Mouse (Mus musculus) forebrain, embryonic 13.5 days (tissue): ENCODE data around the gene Thap4. TPM values are rescaled to one million over a fixed set of nuclear protein-coding genes. Genes with fewer than 3 reads are reported as not detected.

Experiments used
- ATAC-seq: fragments of 200-750 bp; cut with Nextera tagmentation; 2 replicates; pipeline ENCODE4 v1.8.0; 2017
- H3K27ac ChIP-seq: fragments of 300-500 bp; sonication (generic); 2 replicates; pipeline ENCODE4 v1.5.1; 2015; ENCODE audit warnings: inconsistent platforms, mild to moderate bottlenecking, moderate library complexity
- H3K27me3 ChIP-seq: fragments of 300-500 bp; sonication (generic); 2 replicates; pipeline ENCODE4 v1.6.1; 2015; ENCODE audit warnings: mild to moderate bottlenecking, inconsistent platforms
- H3K36me3 ChIP-seq: fragments of 300-500 bp; sonication (generic); 2 replicates; pipeline ENCODE4 v1.6.1; 2015; ENCODE audit warnings: mild to moderate bottlenecking, inconsistent platforms; ENCODE audit not compliant: poor library complexity, severe bottlenecking
- H3K4me1 ChIP-seq: fragments of 300-500 bp; sonication (generic); 2 replicates; pipeline ENCODE4 v1.6.1; 2015; ENCODE audit warnings: inconsistent platforms
- H3K4me2 ChIP-seq: fragments of 300-500 bp; sonication (generic); 2 replicates; pipeline ENCODE4 v1.6.1; 2015; ENCODE audit warnings: inconsistent platforms, mild to moderate bottlenecking, moderate library complexity
- H3K4me3 ChIP-seq: fragments of 300-500 bp; sonication (generic); 2 replicates; pipeline ENCODE4 v1.5.1; 2015; ENCODE audit warnings: mild to moderate bottlenecking, inconsistent platforms
- H3K9ac ChIP-seq: fragments of 300-500 bp; sonication (generic); 2 replicates; pipeline ENCODE4 v1.6.1; 2015; ENCODE audit warnings: mild to moderate bottlenecking, inconsistent platforms
- H3K9me3 ChIP-seq: fragments of 300-500 bp; sonication (generic); replicated peaks from 2 replicates; pipeline ENCODE4 v1.6.1; 2016; ENCODE audit warnings: inconsistent platforms
- WGBS: fragments of 180-500 bp; shearing (Covaris S2); methylation state at CpG from one replicate; pipeline ENCODE4 v1.1.7; 2015; 5-methylcytosine and 5-hydroxymethylcytosine counted together
- polyA plus RNA-seq: library from polyadenylated mRNA; unstranded; fragments of >200 nt; fragmentation: Nextera tagmentation; extraction: Ambion mirVana; gene quantifications from 2 replicates; pipeline ENCODE4 v1.2.1, GENCODE M21; 2015

Thap4 gene
- polyA plus RNA-seq, 1 experiment from 2014 or later = 38.0 TPM

GRCm38 (mm10) chr1:93656325-93657024 is 98.2 kb downstream of the Thap4 start:
- H3K9me3 ChIP-seq = 0 out of 2 replicates have a peak, but pooled peaks cover 6% of the 10 kb centered on the region
- ATAC-seq = no peak
- no peak overlapping the region for H3K9ac ChIP-seq
- H3K4me2 ChIP-seq = no peak overlapping the region
- no peak overlapping the region for H3K27ac ChIP-seq
- no peak overlapping the region for H3K4me3 ChIP-seq
- 73% methylated on average over 7 of the region's 7 CpGs for WGBS
- no peaks in the 10 kb centered on the region for H3K27me3 ChIP-seq
- H3K4me1 ChIP-seq = no peaks in the 10 kb centered on the region
- H3K36me3 ChIP-seq = no peaks in the 10 kb centered on the region

- H3K4me3 ChIP-seq = no peak overlapping the region
- H3K27me3 ChIP-seq = no peaks in the 10 kb centered on the region
- no peaks in the 10 kb centered on the region for H3K36me3 ChIP-seq
- H3K27ac ChIP-seq = no peak overlapping the region
- no peak for ATAC-seq
- H3K4me1 ChIP-seq = no peaks in the 10 kb centered on the region
- 84% methylated on average over 2 of the region's 2 CpGs for WGBS
- no peak overlapping the region for H3K4me2 ChIP-seq
- no peaks in the 10 kb centered on the region for H3K9me3 ChIP-seq
- no peak overlapping the region for H3K9ac ChIP-seq
These were observed 99.9 kb downstream of the Thap4 start for GRCm38 (mm10) chr1:93654798-93655197.

- Histone ChIP-seq H3K27ac (no peak overlapping the region), H3K36me3 (no peaks in the 10 kb centered on the region), H3K27me3 (no peaks in the 10 kb centered on the region), H3K9me3 (no peaks in the 10 kb centered on the region), H3K9ac (no peak overlapping the region), H3K4me2 (no peak overlapping the region), H3K4me1 (no peaks in the 10 kb centered on the region), H3K4me3 (no peak overlapping the region)
- 63% methylated on average over 2 of the region's 2 CpGs for WGBS
- ATAC-seq = no peak
These were observed 100.4 kb downstream of the Thap4 start for GRCm38 (mm10) chr1:93654275-93654674.

Other genes starting within 250 kb of the Thap4 start
- 2.7 and 3.5 TPM in 2 replicates for gene Farp2, start 242.8 kb downstream of the Thap4 start, polyA plus RNA-seq
- 222 and 245 TPM in 2 replicates for gene Stk25, start 96.2 kb downstream of the Thap4 start, polyA plus RNA-seq
- 65.3 and 75.9 TPM in 2 replicates for gene Bok, start 69.2 kb downstream of the Thap4 start, polyA plus RNA-seq
- gene Atg4b, start 3.4 kb downstream of the Thap4 start, polyA plus RNA-seq = 91.5 and 96.9 TPM in 2 replicates
- 234 and 245 TPM in 2 replicates for gene Dtymk, start 47.1 kb upstream of the Thap4 start, polyA plus RNA-seq
- gene Ing5, start 49.1 kb upstream of the Thap4 start, polyA plus RNA-seq = 14.2 and 15.8 TPM in 2 replicates
- 14.7 and 15.0 TPM in 2 replicates for gene D2hgdh, start 70.0 kb upstream of the Thap4 start, polyA plus RNA-seq
- gene Gal3st2, start 106.4 kb upstream of the Thap4 start, polyA plus RNA-seq = not detected in 2 replicates
- 0.06 TPM in 1 of 2 replicates, not detected in the other for gene Gal3st2b, start 163.4 kb upstream of the Thap4 start, polyA plus RNA-seq
- not detected in 2 replicates for gene Gal3st2c, start 235.6 kb upstream of the Thap4 start, polyA plus RNA-seq